Mouse (Mus musculus): ENCODE measurements around the gene Bsx.
A peak's percentile ranks its signal among the peaks of the same experiment; 100 is the strongest.

The Bsx gene

GRCm38 (mm10) chr9:40873556-40874470 is at the start of gene Bsx:
Bsx (plus strand) TSS chr9:40874127.
- DNase-seq (ENCODE audit: extremely low read depth, low read depth): no peak

- no peak for DNase-seq (ENCODE audit: extremely low read depth, low read depth)
Observed at GRCm38 (mm10) chr9:40825601-40826000, 48.3 kb upstream of the Bsx start.

GRCm38 (mm10) chr9:40827366-40827765 is 46.6 kb upstream of the Bsx start:
- DNase-seq (ENCODE audit: extremely low read depth, low read depth): no peak

- DNase-seq (ENCODE audit: extremely low read depth, low read depth): peak; percentile 56
Observed at GRCm38 (mm10) chr9:40834569-40834968, 39.4 kb upstream of the Bsx start.

- DNase-seq (ENCODE audit: extremely low read depth, low read depth): no peak
Observed at GRCm38 (mm10) chr9:40836681-40837080, 37.2 kb upstream of the Bsx start.

DNA sequence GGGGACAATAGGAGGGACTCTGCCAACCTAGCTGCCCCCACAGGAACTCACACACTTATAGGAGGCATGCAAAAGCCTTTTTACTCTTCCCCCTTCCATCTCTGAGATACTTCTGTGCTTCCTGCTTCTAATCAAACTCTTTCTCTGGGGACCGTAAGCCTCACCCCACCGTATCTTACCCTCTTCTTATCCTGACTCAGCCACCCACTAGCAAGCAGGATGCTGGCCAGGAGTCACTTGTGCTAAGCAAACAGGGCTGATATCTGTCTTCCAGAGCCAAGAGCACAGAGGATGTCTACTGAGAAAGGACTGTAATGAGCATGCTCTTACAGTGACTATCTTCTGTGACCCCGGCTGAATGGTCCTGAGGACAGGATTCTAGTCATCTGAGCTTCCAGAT is 34.3 kb upstream of the Bsx start:
- DNase-seq (ENCODE audit: extremely low read depth, low read depth): peak; percentile 45

DNA sequence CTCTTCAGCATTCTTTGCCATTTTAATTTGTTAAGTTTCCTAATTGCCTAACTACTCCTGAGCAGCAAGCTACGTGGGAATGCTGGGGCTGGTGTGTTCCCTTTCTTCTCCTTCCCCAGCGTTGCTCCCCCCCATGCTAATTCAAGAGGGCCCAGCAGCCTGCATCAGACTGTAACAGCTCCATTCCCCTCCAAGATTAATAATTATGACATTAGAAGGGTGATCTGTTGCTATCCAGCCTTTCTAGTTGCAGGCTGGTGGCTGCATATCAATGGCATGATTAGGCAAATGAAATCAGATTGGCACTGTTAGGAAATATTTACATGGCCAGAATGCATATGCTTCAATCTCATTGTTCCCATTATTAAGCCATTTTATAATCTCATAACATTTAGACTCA is 22.4 kb upstream of the Bsx start:
- no peak for DNase-seq (ENCODE audit: extremely low read depth, low read depth)

GRCm38 (mm10) chr9:40858461-40859160 is 15.3 kb upstream of the Bsx start:
- DNase-seq (ENCODE audit: extremely low read depth, low read depth): no peak

DNA sequence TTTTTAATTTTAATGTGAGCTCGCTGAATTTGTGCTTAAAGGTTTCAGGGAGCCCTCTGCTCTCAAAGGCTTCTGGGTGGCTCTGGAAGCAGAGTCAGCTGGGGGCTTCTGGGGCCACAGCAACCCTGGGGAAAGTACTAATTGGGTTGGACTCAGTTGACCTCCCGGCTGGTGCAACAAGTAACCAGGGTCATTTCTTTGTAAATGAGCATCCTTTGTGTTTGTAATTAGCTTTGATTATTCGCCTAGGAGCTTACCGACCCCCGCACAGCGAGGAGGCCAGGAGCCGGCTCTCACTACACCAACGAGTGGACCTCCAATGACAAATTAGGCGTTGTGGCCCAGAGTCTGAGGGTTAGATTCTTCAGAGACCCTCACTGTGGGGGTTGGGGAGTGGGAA is 14.7 kb upstream of the Bsx start:
- DNase-seq (ENCODE audit: extremely low read depth, low read depth): no peak

DNA sequence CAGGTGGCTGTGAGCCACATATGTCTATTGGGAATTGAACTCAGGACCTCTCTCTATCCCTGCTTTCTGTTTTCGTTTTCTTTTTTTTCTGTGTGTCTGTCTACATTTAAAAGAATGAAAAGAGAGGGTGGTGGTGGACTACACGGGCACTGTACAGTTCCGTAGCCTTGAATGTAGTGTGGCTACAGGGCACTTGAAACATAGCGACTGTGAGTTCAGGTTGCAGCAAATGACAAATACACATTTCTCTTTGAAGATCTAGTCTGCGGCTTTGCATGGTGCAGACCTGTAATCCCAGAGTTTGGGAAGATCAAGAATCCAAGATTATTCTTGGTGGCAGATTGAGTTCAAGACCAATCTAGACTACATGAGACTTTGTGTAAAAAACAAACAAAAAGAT is 3.6 kb upstream of the Bsx start:
- DNase-seq (ENCODE audit: extremely low read depth, low read depth): no peak

DNA sequence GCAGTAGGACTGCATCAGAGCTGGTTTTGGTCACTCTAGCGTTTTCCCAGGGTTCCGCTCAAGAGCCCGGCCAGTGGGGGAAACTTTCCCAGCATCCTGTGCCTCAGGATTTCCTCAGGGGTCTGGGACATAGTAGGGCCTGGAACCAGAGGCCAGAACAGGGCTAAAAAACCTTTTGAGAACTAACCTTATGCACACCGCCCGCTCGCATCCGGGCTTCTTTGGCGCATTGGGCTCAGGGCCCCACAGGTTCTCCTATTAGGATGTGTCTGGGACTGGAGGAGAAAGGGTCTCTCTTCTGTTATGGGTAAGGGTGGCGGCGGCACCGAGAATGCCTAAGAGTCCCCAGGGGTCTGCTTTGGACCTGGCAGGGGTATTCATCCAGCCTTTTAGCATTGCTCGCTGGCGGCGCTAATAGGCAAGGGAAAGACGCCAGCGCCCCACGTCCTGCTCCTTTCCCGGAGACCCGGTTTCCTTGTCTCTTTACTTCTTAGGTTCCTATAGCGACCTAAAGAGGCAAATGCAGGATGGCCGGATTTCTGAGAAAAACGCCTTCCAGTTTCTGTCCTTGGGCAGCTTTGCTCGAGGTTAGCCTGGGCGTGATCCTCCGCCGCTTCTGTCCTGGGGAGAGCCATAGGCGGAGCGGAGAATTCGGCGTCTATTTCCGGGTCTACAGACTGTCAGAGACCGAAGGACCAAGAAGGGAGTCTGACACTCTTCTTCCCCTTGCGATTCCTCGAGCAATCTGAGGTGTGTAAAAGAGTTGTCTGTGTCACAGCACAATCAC is 2.4 kb upstream of the Bsx start:
- DNase-seq (ENCODE audit: extremely low read depth, low read depth): no peak

GRCm38 (mm10) chr9:40872156-40872478 is 1.8 kb upstream of the Bsx start:
- no peak for DNase-seq (ENCODE audit: extremely low read depth, low read depth)

GRCm38 (mm10) chr9:40874961-40875360 is 1.0 kb downstream of the Bsx start:
- no peak for DNase-seq (ENCODE audit: extremely low read depth, low read depth)

GRCm38 (mm10) chr9:40875431-40875830 is 1.5 kb downstream of the Bsx start:
- DNase-seq (ENCODE audit: extremely low read depth, low read depth): no peak

DNA sequence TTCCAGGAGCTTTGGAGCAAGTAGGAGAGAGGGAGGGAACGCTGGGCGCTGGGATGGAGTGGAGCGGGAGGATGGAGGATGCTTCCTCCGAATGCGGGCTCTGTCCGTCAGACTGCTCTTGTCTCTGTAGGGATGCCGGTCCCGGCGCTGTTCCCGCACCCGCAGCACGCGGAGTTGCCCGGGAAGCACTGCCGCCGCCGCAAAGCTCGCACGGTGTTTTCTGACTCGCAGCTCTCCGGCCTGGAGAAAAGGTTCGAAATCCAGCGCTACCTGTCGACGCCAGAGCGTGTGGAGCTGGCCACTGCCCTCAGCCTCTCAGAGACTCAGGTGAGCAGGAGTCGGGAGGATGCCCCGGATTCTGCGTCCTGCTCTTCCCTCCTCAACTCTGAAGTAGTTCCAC is 2.2 kb downstream of the Bsx start:
- DNase-seq (ENCODE audit: extremely low read depth, low read depth): no peak

GRCm38 (mm10) chr9:40876693-40877092 is 2.8 kb downstream of the Bsx start:
- no peak for DNase-seq (ENCODE audit: extremely low read depth, low read depth)

DNA sequence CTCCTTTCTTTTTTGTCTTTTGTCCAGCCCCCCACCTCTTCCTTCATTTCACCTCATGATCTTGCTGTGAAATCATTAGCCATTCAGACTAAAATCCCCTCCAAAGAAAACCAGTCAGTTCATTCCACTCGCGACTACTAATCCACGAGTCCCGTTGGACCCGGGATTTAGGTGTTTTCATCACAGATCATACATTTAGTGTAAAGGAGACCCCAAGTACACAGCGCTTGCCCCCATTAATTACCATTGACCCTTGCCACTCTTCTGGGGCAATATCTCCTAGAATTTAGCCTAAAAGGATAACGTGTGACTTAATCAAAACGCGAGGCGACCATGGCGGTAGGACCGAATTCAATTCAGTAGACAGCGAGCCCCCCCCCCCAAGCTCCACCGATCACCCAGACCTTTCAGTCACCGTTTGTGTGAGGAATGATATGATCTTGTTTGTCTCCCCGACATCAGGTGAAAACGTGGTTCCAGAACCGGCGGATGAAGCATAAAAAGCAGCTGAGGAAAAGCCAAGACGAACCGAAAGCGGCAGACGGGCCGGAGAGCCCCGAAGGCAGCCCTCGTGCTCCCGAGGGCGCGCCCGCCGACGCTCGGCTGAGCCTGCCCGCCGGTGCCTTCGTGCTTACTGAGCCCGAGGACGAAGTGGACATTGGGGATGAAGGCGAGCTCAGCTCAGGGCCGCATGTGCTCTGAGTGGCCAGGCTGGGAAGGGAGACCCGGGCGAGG is 3.4 kb downstream of the Bsx start:
- DNase-seq (ENCODE audit: extremely low read depth, low read depth): no peak

DNA sequence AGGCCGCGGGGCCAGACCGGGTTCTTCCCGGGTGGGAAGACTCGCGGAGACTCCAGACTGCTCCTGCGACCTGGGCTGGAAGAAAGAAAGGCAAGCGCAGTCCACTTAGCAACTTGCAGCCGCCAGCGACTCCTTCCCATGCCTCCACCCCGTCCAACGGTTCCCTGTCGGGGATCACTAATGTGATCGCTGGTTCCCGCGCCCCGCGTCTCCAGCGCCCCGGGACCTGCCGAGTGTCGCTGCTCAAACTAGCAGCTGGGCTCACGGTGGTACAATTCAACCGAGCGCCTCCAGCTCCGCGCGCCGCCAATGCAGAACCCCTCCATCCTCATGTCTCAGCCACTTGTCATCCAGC is 3.9 kb downstream of the Bsx start:
- no peak for DNase-seq (ENCODE audit: extremely low read depth, low read depth)

- DNase-seq (ENCODE audit: extremely low read depth, low read depth): no peak
Observed at GRCm38 (mm10) chr9:40878291-40878945, 4.5 kb downstream of the Bsx start.

DNA sequence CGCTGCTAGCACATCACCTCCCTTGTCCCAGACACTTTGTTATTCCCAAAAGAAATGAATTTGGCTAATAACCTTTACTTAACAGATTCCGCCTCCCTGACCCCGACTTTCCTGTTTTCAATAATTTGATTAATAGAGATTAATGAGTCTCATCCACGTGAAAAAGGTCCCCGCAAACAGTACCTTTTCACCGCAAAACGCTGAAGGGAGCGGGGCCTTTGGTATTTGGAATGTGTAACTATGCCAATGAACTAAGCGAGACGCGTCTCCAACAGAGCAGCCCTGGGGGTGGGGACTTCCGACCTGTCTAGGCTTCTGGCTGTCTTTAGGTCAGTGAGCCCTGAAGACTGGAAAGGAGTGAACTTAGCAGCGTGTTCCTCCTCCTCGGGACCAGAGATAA is 5.1 kb downstream of the Bsx start:
- no peak for DNase-seq (ENCODE audit: extremely low read depth, low read depth)

GRCm38 (mm10) chr9:40885669-40886068 is 11.7 kb downstream of the Bsx start:
- DNase-seq (ENCODE audit: extremely low read depth, low read depth): no peak
